Mouse (Mus musculus): ENCODE measurements at regions not wholly inside any gene's neighbourhood (a gene's known extent, or its start where the extent isn't known, plus 50 kb on each side); places are given as distances from the start of the nearest gene placed in this dataset.

GRCm38 (mm10) chr10:107989913-107990312, 78.0 kb upstream of the Otogl start:
- TF ChIP-seq POLR2A (IDR thresholded peaks at IDR 0.05; ENCODE audit: borderline replicate concordance, extremely low read depth, insufficient read depth, insufficient read length, poor library complexity, severe bottlenecking) (no peak), CTCF (IDR thresholded peaks at IDR 0.05; ENCODE audit: borderline replicate concordance, extremely low read depth, insufficient read depth, insufficient read length) (no peak)

All from brain, embryonic 14.5 days (tissue).